Mouse (Mus musculus): ENCODE measurements around the gene Dnaja3. TPM values are rescaled to one million over a fixed set of nuclear protein-coding genes. Genes with fewer than 3 reads are reported as not detected.
"Not testable (repeated sequence)": the region's sequence is repeated elsewhere in the genome, so short reads cannot be mapped to it uniquely, and the experiment has no call there.

Gene Dnaja3
- polyA plus RNA-seq, 1 experiment from 2014 or later = 38.6 TPM

DNA sequence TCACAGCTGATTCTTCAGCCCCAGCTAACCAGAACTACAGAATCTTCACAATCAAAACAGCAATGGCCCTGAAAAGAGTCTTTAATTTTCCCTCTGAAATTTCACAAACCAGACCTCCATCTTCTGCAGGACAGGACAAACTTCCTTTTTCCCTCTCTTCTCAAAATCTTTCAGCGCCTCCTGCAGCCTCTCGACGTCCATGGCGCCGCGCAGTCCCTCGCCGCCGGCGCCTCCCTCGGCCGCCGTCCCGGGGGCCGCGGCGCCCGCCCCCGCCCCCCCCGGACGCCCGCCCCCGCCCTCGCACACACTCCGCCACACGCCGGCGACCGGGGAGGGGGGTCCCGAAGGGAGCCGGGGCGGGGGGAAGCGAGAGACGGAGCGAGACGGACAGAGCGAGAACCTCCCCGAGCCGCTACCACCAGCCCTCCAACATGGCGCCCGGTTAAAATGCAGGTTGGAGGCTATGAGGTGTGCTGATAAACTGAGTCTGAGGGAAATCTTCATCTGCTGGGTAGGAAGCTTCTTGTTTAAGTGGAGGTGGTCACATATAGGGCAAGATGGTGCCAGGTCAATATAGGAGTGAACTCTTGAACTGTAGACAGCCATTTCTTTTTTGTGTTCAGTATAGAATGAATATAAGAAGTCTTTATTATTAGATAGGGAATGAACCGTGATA is 117.0 kb downstream of the Dnaja3 start:
- TF ChIP-seq CTCF (IDR thresholded peaks at IDR 0.05; ENCODE audit: low read depth) = peak; percentile 35
- peak overlapping the region; percentile 67 for H3K9ac ChIP-seq (ENCODE audit: low read depth, low read length)
- not testable (repeated sequence) for H3K36me3 ChIP-seq (ENCODE audit: control insufficient read depth, insufficient read depth); H3K27me3 ChIP-seq (replicated peaks; ENCODE audit: control insufficient read depth, insufficient read depth, low read length); H3K9me3 ChIP-seq (ENCODE audit: control insufficient read depth); H3K4me1 ChIP-seq (replicated peaks; ENCODE audit: control insufficient read depth, insufficient read depth, low read length)
- peak overlapping the region; percentile 44 for H3K4me3 ChIP-seq (ENCODE audit: low read depth, low read length)
- ATAC-seq = peak; percentile 72
- peak overlapping the region; percentile 57 for H3K4me2 ChIP-seq (replicated peaks; ENCODE audit: low read depth)
- peak overlapping the region; percentile 68 for H3K27ac ChIP-seq (ENCODE audit: low read depth, low read length)
- 2% methylated on average over 35 of the region's 42 CpGs for WGBS

Other genes starting within 250 kb of the Dnaja3 start
- 1.5 and 2.1 TPM in 2 replicates for gene Adcy9, start 219.5 kb upstream of the Dnaja3 start, polyA plus RNA-seq (2015; fragmentation: Nextera tagmentation; extraction: Ambion mirVana)
- 2.2 and 2.4 TPM in 2 replicates for gene Srl, start 98.2 kb upstream of the Dnaja3 start, polyA plus RNA-seq (2015; fragmentation: Nextera tagmentation; extraction: Ambion mirVana)
- 9.3 and 10.8 TPM in 2 replicates for gene Tfap4, start 80.1 kb upstream of the Dnaja3 start, polyA plus RNA-seq (2015; fragmentation: Nextera tagmentation; extraction: Ambion mirVana)
- 9.2 and 10.5 TPM in 2 replicates for gene Glis2, start 45.3 kb upstream of the Dnaja3 start, polyA plus RNA-seq (2015; fragmentation: Nextera tagmentation; extraction: Ambion mirVana)
- gene Pam16, start 15.0 kb upstream of the Dnaja3 start, polyA plus RNA-seq (2015; fragmentation: Nextera tagmentation; extraction: Ambion mirVana) = 63.3 and 72.1 TPM in 2 replicates
- gene Vasn, start within 50 bp of the Dnaja3 start, polyA plus RNA-seq (2015; fragmentation: Nextera tagmentation; extraction: Ambion mirVana) = 5.0 and 5.3 TPM in 2 replicates
- gene Coro7, start 39.8 kb downstream of the Dnaja3 start, polyA plus RNA-seq (2015; fragmentation: Nextera tagmentation; extraction: Ambion mirVana) = 25.3 and 27.5 TPM in 2 replicates
- gene Nmral1, start 79.4 kb downstream of the Dnaja3 start, polyA plus RNA-seq (2015; fragmentation: Nextera tagmentation; extraction: Ambion mirVana) = 10.2 and 11.6 TPM in 2 replicates
- 63.1 and 64.3 TPM in 2 replicates for gene Hmox2, start 86.4 kb downstream of the Dnaja3 start, polyA plus RNA-seq (2015; fragmentation: Nextera tagmentation; extraction: Ambion mirVana)
- gene Cdip1, start 150.3 kb downstream of the Dnaja3 start, polyA plus RNA-seq (2015; fragmentation: Nextera tagmentation; extraction: Ambion mirVana) = 68.0 and 75.2 TPM in 2 replicates
- not detected in 2 replicates for gene 4930562C15Rik, start 195.4 kb downstream of the Dnaja3 start, polyA plus RNA-seq (2015; fragmentation: Nextera tagmentation; extraction: Ambion mirVana)
- gene Ubald1, start 240.3 kb downstream of the Dnaja3 start, polyA plus RNA-seq (2015; fragmentation: Nextera tagmentation; extraction: Ambion mirVana) = 22.9 and 24.9 TPM in 2 replicates
- gene Mgrn1, start 246.3 kb downstream of the Dnaja3 start, polyA plus RNA-seq (2015; fragmentation: Nextera tagmentation; extraction: Ambion mirVana) = 57.8 and 62.8 TPM in 2 replicates